Mouse (Mus musculus): ENCODE data around the gene Nav2.

DNA sequence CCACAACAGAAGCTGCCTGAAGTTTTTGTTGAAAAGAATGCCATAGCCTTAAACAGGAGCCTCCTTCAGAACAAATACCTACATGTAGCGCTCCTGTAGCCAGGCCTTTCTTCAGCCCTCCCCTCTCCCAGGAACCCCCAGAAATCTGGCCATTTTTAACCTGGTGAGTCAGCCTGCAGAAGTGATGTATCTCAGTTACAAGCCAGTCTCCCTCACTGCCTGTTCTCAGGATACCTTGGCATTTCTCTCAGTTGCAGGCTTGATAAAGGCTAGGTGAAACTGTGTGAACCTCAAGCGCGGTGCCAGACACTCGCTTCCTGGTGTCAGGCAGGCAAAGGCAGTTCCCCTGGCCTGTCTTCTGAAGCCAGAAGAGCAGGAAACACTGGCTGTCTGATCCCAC, 570.4 kb downstream of the Nav2 start:
- no peak for TF ChIP-seq CTCF (IDR thresholded peaks at IDR 0.05)
- TF ChIP-seq POLR2A (IDR thresholded peaks at IDR 0.05; ENCODE audit: insufficient read depth, low read depth, low read length): no peak
- TF ChIP-seq EP300 (IDR thresholded peaks at IDR 0.05; ENCODE audit: insufficient read depth, low read depth, low read length): no peak

Data from heart, adult 2 months (tissue).